Mouse (Mus musculus): ENCODE measurements at regions not wholly inside any gene's neighbourhood (a gene's known extent, or its start where the extent isn't known, plus 50 kb on each side); places are given as distances from the start of the nearest gene placed in this dataset.
A peak's percentile ranks its signal among the peaks of the same experiment; 100 is the strongest.
"Not testable (repeated sequence)": the region's sequence is repeated elsewhere in the genome, so short reads cannot be mapped to it uniquely, and the experiment has no call there.

DNA sequence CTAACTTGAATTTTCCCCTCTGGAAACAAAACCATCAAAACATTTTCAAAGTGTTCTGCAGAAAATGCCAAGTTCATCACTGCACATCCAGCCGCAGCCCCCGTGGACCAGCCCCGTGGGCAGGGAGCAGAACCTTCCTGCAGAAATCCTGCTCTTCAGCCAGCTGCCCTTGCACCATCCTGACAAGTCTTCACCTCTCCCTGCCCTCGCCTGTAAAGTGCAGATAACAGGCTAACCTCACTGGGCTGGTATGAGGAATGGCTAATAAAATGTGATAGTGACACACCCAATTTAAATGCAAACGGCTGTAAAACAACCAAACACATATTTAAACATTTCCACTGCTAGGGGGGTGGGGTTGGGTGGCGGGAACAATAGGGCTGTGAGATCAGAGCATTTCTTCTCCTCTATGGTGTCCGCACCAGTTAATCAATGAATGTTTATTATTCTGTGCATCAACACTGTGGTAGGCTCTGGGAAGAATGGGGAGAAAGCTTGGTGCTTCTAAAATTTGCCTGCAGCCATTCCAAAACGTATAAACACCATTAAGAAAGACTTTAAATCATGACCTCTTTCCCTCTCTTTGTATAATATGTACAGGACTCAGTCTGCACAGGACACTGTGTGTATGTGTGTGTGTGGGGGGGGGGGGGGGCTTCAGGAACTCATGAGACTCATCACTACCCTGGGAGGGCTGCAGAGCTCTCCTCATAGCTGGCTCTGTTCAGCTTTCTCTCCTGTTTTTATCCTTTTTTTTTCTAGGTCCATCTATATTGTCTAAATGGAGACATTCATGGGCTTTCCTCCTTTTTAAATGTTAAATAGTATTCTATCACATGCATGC lies 215.1 kb upstream of the Klf3 start:
- H3K27me3 ChIP-seq, result no peaks in the 10 kb centered on the region
- 16% methylated on average over 8 of the region's 8 CpGs for WGBS (ENCODE audit: insufficient replicate concordance)
- ATAC-seq (ENCODE audit: insufficient read depth), result peak; percentile 78
- H3K9me3 ChIP-seq (replicated peaks), result no peaks in the 10 kb centered on the region
- H3K4me2 ChIP-seq, result peak overlapping the region; percentile 57
- H3K9ac ChIP-seq, result peak overlapping the region; percentile 57
- peaks cover 87% of the 10 kb centered on the region for H3K4me1 ChIP-seq (replicated peaks)
- 0 out of 2 replicates have a peak overlapping the region, but pooled peaks have one; percentile 2 for H3K4me3 ChIP-seq (replicated peaks)
- H3K27ac ChIP-seq (replicated peaks), result peak overlapping the region; percentile 98
- H3K36me3 ChIP-seq (replicated peaks), result no peaks in the 10 kb centered on the region

GRCm38 (mm10) chr5:64588768-64589167 lies 214.4 kb upstream of the Klf3 start:
- not testable (repeated sequence) for ATAC-seq (ENCODE audit: insufficient read depth); H3K4me3 ChIP-seq (replicated peaks); H3K9ac ChIP-seq; H3K36me3 ChIP-seq (replicated peaks); H3K4me2 ChIP-seq; H3K9me3 ChIP-seq (replicated peaks); H3K27me3 ChIP-seq
- 90% methylated on average over 8 of the region's 8 CpGs for WGBS (ENCODE audit: insufficient replicate concordance)
- peaks cover 82% of the 10 kb centered on the region for H3K4me1 ChIP-seq (replicated peaks)
- peak overlapping the region; percentile 98 for H3K27ac ChIP-seq (replicated peaks)

DNA sequence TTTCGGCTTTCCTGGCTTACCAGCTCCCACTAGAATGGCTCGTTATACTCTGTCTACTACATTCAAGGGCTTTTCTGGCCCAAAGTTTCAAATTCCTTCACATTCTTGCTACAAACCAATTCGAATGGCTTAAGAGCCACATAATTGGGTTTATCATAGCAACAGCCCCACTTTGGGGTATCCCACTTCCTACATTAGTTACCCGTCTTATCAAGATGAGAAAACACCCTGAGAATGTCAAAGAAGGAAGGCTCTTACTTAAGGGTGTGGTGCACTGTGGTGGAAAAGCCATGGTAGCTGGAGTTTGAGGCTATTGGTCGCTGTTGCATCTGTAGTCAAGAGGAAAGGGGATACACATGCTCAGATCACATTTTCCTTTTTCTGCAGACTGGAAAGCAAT lies 213.2 kb upstream of the Klf3 start:
- Histone ChIP-seq H3K27ac (replicated peaks) (peak overlapping the region; percentile 98), H3K4me2 (peak overlapping the region; percentile 46), H3K27me3 (no peaks in the 10 kb centered on the region), H3K4me3 (replicated peaks) (no peak overlapping the region), H3K9ac (peak overlapping the region; percentile 15; the same call in 1 of the 2 replicates), H3K4me1 (replicated peaks) (peaks cover 77% of the 10 kb centered on the region), H3K36me3 (replicated peaks) (no peaks in the 10 kb centered on the region), H3K9me3 (replicated peaks) (no peaks in the 10 kb centered on the region)
- 39% methylated on average over 5 of the region's 5 CpGs for WGBS (ENCODE audit: insufficient replicate concordance)
- peak; percentile 43 for ATAC-seq (ENCODE audit: insufficient read depth)

DNA sequence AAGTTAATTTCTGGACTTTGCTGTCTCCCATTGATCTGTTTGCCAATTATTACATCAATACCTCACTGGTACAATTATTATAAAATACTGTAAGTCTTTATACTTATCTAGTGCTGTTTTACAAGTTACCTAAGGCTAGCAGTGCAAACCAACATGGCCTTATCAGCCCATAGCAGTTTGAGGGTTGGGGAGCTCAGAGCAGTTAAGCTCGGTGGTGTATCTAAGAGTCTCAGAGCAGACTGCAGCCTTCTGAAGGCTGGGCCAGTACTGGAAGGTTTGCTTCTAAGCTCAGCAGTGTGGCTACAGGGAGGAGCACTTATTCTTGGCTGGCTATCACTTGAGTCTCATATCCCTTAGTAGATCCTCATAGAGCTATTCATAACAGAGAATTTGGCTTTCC lies 212.4 kb upstream of the Klf3 start:
- Histone ChIP-seq H3K36me3 (replicated peaks) (no peaks in the 10 kb centered on the region), H3K27ac (replicated peaks) (peak overlapping the region; percentile 98), H3K27me3 (no peaks in the 10 kb centered on the region), H3K4me2 (peak overlapping the region; percentile 46), H3K4me1 (replicated peaks) (peaks cover 69% of the 10 kb centered on the region), H3K9me3 (replicated peaks) (no peaks in the 10 kb centered on the region), H3K4me3 (replicated peaks) (no peak overlapping the region), H3K9ac (peak overlapping the region; percentile 25; the same call in 1 of the 2 replicates)
- WGBS (ENCODE audit: insufficient replicate concordance), result 17% methylated on average over 1 of the region's 1 CpGs
- ATAC-seq (ENCODE audit: insufficient read depth), result peak; percentile 92

- Histone ChIP-seq H3K9me3 (replicated peaks) (no peaks in the 10 kb centered on the region), H3K27ac (replicated peaks) (peak overlapping the region; percentile 98), H3K4me3 (replicated peaks) (no peak overlapping the region), H3K36me3 (replicated peaks) (no peaks in the 10 kb centered on the region), H3K27me3 (no peaks in the 10 kb centered on the region), H3K9ac (peak overlapping the region; percentile 35), H3K4me2 (peak overlapping the region; percentile 39), H3K4me1 (replicated peaks) (peaks cover 59% of the 10 kb centered on the region)
- WGBS (ENCODE audit: insufficient replicate concordance), result 50% methylated on average over 2 of the region's 2 CpGs
- ATAC-seq (ENCODE audit: insufficient read depth), result no peak
Observed at GRCm38 (mm10) chr5:64591792-64592191, 211.4 kb upstream of the Klf3 start.

DNA sequence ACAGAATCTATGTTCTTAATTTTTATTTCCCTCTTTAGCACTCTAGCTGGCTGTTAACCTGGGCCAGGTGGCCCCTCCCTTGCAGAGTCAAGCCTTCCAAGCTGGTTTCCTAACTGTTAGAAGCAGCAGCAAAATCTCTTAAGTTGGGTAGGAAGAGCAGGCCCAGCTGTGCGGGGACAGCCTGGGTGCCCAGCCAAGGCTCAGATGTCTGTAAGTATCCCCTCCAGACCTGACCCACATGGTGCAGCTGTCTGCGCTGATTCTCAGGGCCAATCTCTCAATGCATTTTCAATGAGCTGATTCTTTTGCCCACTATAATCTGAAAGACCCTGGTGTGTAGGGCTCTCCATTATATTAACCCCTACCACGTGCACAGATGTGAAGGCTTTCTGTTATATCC lies 208.0 kb upstream of the Klf3 start:
- Histone ChIP-seq H3K4me2 (no peak overlapping the region), H3K27ac (replicated peaks) (no peak overlapping the region), H3K9ac (no peak overlapping the region), H3K4me1 (replicated peaks) (peaks cover 44% of the 10 kb centered on the region), H3K4me3 (replicated peaks) (no peak overlapping the region), H3K27me3 (no peaks in the 10 kb centered on the region), H3K36me3 (replicated peaks) (no peaks in the 10 kb centered on the region), H3K9me3 (replicated peaks) (no peaks in the 10 kb centered on the region)
- WGBS (ENCODE audit: insufficient replicate concordance), result 75% methylated on average over 3 of the region's 3 CpGs
- ATAC-seq (ENCODE audit: insufficient read depth), result no peak

GRCm38 (mm10) chr5:64595751-64596344 lies 207.3 kb upstream of the Klf3 start:
- peaks cover 47% of the 10 kb centered on the region for H3K4me1 ChIP-seq (replicated peaks)
- H3K9ac ChIP-seq, result no peak overlapping the region
- H3K4me3 ChIP-seq (replicated peaks), result no peak overlapping the region
- H3K27me3 ChIP-seq, result no peaks in the 10 kb centered on the region
- WGBS (ENCODE audit: insufficient replicate concordance), result 78% methylated on average over 17 of the region's 17 CpGs
- H3K36me3 ChIP-seq (replicated peaks), result no peaks in the 10 kb centered on the region
- ATAC-seq (ENCODE audit: insufficient read depth), result no peak
- H3K9me3 ChIP-seq (replicated peaks), result no peaks in the 10 kb centered on the region
- H3K4me2 ChIP-seq, result no peak overlapping the region
- H3K27ac ChIP-seq (replicated peaks), result 0 out of 2 replicates have a peak overlapping the region, but pooled peaks have one; percentile 5

GRCm38 (mm10) chr5:64597021-64597420 lies 206.2 kb upstream of the Klf3 start:
- WGBS (ENCODE audit: insufficient replicate concordance), result 69% methylated on average over 7 of the region's 7 CpGs
- no peak for ATAC-seq (ENCODE audit: insufficient read depth)
- Histone ChIP-seq H3K9me3 (replicated peaks) (no peaks in the 10 kb centered on the region), H3K4me3 (replicated peaks) (no peak overlapping the region), H3K4me2 (no peak overlapping the region), H3K9ac (no peak overlapping the region), H3K36me3 (replicated peaks) (no peaks in the 10 kb centered on the region), H3K27me3 (no peaks in the 10 kb centered on the region), H3K27ac (replicated peaks) (no peak overlapping the region), H3K4me1 (replicated peaks) (peaks cover 46% of the 10 kb centered on the region)

- H3K4me2 ChIP-seq, result no peak overlapping the region
- no peaks in the 10 kb centered on the region for H3K9me3 ChIP-seq (replicated peaks)
- no peak overlapping the region for H3K4me3 ChIP-seq (replicated peaks)
- ATAC-seq (ENCODE audit: insufficient read depth), result no peak
- no peaks in the 10 kb centered on the region for H3K27me3 ChIP-seq
- 72% methylated on average over 3 of the region's 3 CpGs for WGBS (ENCODE audit: insufficient replicate concordance)
- H3K4me1 ChIP-seq (replicated peaks), result peaks cover 46% of the 10 kb centered on the region
- H3K27ac ChIP-seq (replicated peaks), result no peak overlapping the region
- H3K9ac ChIP-seq, result no peak overlapping the region
- H3K36me3 ChIP-seq (replicated peaks), result no peaks in the 10 kb centered on the region
Observed at GRCm38 (mm10) chr5:64597451-64597850, 205.7 kb upstream of the Klf3 start.

DNA sequence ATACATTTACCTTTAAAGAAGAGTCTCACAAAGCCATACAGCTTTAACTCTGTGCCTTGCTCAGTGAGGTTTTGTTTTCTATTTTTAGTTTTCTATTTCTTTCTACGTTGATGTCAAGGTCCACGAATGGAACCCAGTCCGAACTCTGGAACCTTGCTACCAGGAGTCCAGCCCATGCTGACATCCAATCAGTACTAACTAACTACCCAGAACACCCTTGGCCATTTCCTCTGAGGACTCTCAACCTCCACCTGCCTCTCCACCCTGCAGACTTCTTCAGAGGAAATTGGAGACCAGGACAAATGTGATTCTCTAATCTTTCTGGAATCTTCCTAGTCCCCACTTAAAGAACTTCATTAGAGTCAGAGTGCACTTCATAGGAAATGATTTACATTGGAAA lies 204.6 kb upstream of the Klf3 start:
- no peak overlapping the region for H3K4me2 ChIP-seq
- no peak overlapping the region for H3K4me3 ChIP-seq (replicated peaks)
- no peak overlapping the region for H3K27ac ChIP-seq (replicated peaks)
- H3K9ac ChIP-seq, result no peak overlapping the region
- 53% methylated on average over 3 of the region's 3 CpGs for WGBS (ENCODE audit: insufficient replicate concordance)
- no peaks in the 10 kb centered on the region for H3K36me3 ChIP-seq (replicated peaks)
- H3K9me3 ChIP-seq (replicated peaks), result no peaks in the 10 kb centered on the region
- ATAC-seq (ENCODE audit: insufficient read depth), result no peak
- no peaks in the 10 kb centered on the region for H3K27me3 ChIP-seq
- peaks cover 45% of the 10 kb centered on the region for H3K4me1 ChIP-seq (replicated peaks)

DNA sequence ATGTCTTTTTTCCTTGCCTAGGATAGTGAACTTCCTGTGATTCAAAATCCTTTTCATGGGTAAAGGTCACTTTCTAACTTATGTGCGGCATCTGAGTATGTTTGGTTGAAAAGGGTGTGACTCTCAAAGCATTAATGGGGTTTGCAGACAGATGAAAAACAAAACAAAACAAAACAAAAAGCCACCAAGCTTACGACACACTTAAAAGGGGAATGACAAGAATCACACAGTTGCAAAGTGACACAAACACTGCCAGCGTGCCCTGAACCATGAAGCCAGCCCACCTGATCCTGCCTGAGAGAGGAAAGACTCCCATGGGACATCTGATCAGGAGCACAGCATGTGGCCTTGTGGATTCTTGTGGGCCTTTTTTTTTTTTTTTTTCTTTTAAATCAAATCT lies 204.2 kb upstream of the Klf3 start:
- H3K4me2 ChIP-seq, result no peak overlapping the region
- H3K36me3 ChIP-seq (replicated peaks), result no peaks in the 10 kb centered on the region
- H3K9ac ChIP-seq, result no peak overlapping the region
- no peak overlapping the region for H3K4me3 ChIP-seq (replicated peaks)
- no peaks in the 10 kb centered on the region for H3K9me3 ChIP-seq (replicated peaks)
- H3K27me3 ChIP-seq, result no peaks in the 10 kb centered on the region
- ATAC-seq (ENCODE audit: insufficient read depth), result no peak
- 80% methylated on average over 3 of the region's 3 CpGs for WGBS (ENCODE audit: insufficient replicate concordance)
- no peak overlapping the region for H3K27ac ChIP-seq (replicated peaks)
- peaks cover 45% of the 10 kb centered on the region for H3K4me1 ChIP-seq (replicated peaks)

All from liver, embryonic 15.5 days (tissue).